Comparison of ENCODE assay signal across 27 mouse cellular contexts in the genomic region with DNA sequence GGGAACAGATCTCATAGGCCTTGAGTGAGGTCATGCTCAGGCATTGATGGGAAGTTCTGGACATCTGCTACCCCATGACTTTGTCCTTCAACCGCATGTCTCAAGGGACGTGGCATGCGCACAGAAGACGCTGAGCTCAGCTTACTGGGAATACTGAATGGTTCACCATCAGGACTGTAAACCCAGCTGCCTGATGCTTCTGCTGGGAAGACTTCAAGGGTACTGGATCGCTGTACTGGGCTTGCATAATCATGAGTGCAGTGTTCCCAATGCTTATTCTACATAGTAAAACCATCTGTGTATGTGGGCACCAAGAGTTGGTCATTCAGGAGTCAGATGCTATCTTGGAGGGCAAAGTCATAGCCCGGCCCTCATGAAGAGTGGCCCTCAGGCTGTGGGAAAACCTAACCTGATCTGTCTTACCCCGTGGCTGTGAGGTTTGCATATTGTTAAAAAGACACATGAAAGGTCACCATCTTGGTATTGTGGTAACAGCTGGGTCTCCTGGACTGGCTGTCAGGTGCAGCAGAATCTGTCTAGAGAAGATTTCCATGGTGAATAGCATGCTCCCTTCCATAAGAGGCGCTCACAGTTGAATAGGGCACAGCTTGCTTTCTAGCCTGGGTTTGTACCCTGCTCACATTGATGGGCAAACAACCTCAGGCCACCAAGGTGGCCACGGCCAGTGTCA.
DNase-seq lines count a peak whose midpoint lies in the region; ATAC-seq and TF ChIP-seq lines count a peak whose summit lies in the region.
"Had no signal": no experiment of that assay in that cellular context is flagged by ENCODE, and none has a peak within 500 bp of the region (broad histone marks: within the 10 kb centered on the region; RNA-seq: fewer than 3 reads in every experiment).

No protein-coding gene starts in this region.

- DNase-seq in frontal cortex, postnatal 10 days (ENCODE audit: low spot score in 2 of 2), result no peak
- no peak for DNase-seq in liver, postnatal 0 days
- DNase-seq in liver (no peak), CH12.LX (ENCODE audit: extremely low read depth) (peak; percentile 45)
- no peak for DNase-seq in kidney, postnatal 4 days
- DNase-seq: adrenal gland, postnatal 10 days; adrenal gland, postnatal 36 days; cerebellum, adult 18-20 months; cerebellum, adult 9-10 months; cerebellum, postnatal 14 days; forebrain, postnatal 0 days; gastrocnemius, postnatal 10 days; gastrocnemius, postnatal 36 days; heart, postnatal 10 days; heart, postnatal 36 days had no signal

- TF ChIP-seq CTCF in liver, postnatal 0 days (IDR thresholded peaks at IDR 0.05; ENCODE audit: low read depth), result no peak
- no peak for TF ChIP-seq CTCF in CH12.LX (conservative IDR thresholded peaks at IDR 0.05 in 1 of 2, IDR thresholded peaks at IDR 0.05 in 1 of 2; ENCODE audit: low read depth in 2 of 2, low read length in 2 of 2)

- H3K4me2 ChIP-seq in liver, postnatal 0 days (ENCODE audit: low read depth, low read length), result peak overlapping the region; percentile 23; the same call in 1 of the 2 replicates
- H3K4me2 ChIP-seq in CH12.LX (ENCODE audit: insufficient read depth, low read depth, poor library complexity, severe bottlenecking), result no peak overlapping the region
- H3K4me2 ChIP-seq in forebrain, embryonic 12.5 days, result no peak overlapping the region
- H3K4me2 ChIP-seq: heart, embryonic 12.5 days; heart, embryonic 15.5 days; hindbrain, embryonic 13.5 days had no signal

- H3K4me3 ChIP-seq in liver, postnatal 0 days (ENCODE audit: low read depth, low read length), result no peak overlapping the region
- peak overlapping the region in 1 of 3 experiments; percentile 17 for H3K4me3 ChIP-seq in CH12.LX (replicated peaks in 1 of 3; ENCODE audit: low read depth in 2 of 3, low read length in 2 of 3, poor library complexity in 1 of 3)
- H3K4me3 ChIP-seq in brown adipose tissue, adult 24 weeks (ENCODE audit: insufficient read depth, low read depth, low read length), result no peak overlapping the region
- H3K4me3 ChIP-seq in forebrain, embryonic 12.5 days (replicated peaks), result no peak overlapping the region
- H3K4me3 ChIP-seq: forebrain, embryonic 10.5 days; heart, embryonic 12.5 days; heart, embryonic 15.5 days; hindbrain, embryonic 10.5 days; hindbrain, embryonic 13.5 days had no signal

- peak overlapping the region; percentile 67 for H3K27ac ChIP-seq in liver, postnatal 0 days (ENCODE audit: low read depth)
- H3K27ac ChIP-seq in CH12.LX (ENCODE audit: insufficient read depth, low read depth), result peak overlapping the region; percentile 66
- H3K27ac ChIP-seq in brown adipose tissue, adult 24 weeks (replicated peaks; ENCODE audit: low read depth, low read length), result peak overlapping the region; percentile 8; the same call in 1 of the 2 replicates
- no peak overlapping the region for H3K27ac ChIP-seq in forebrain, embryonic 12.5 days
- H3K27ac ChIP-seq: forebrain, embryonic 10.5 days; heart, embryonic 15.5 days; hindbrain, embryonic 10.5 days; hindbrain, embryonic 13.5 days had no signal

- no peak for TF ChIP-seq POLR2A in CH12.LX (IDR thresholded peaks at IDR 0.05; ENCODE audit: low read depth, low read length)

- TF ChIP-seq EP300 in liver, postnatal 0 days (IDR thresholded peaks at IDR 0.05; ENCODE audit: low read depth), result no peak
- no peak; the same call in 1 of the 2 replicates for TF ChIP-seq EP300 in CH12.LX (IDR thresholded peaks at IDR 0.05; ENCODE audit: low read length)

- peaks cover 56% of the 10 kb centered on the region for H3K36me3 ChIP-seq in liver, postnatal 0 days (replicated peaks; ENCODE audit: insufficient read depth, low read length)
- peaks cover 6 to 39% of the 10 kb centered on the region in 2 experiments for H3K36me3 ChIP-seq in CH12.LX (replicated peaks in 1 of 2; ENCODE audit: control insufficient read depth in 1 of 2, insufficient read depth in 1 of 2, low read length in 1 of 2)
- no peaks in the 10 kb centered on the region for H3K36me3 ChIP-seq in forebrain, embryonic 12.5 days (replicated peaks)
- H3K36me3 ChIP-seq: forebrain, embryonic 10.5 days; G1E; hindbrain, embryonic 13.5 days had no signal

- peaks cover 7% of the 10 kb centered on the region; the same call in 1 of the 2 replicates for H3K4me1 ChIP-seq in liver, postnatal 0 days (ENCODE audit: insufficient read depth)
- H3K4me1 ChIP-seq in CH12.LX (ENCODE audit: control insufficient read depth in 1 of 2, insufficient read depth in 2 of 2), result peaks cover 42 to 78% of the 10 kb centered on the region in 2 experiments
- H3K4me1 ChIP-seq in brown adipose tissue, adult 24 weeks (ENCODE audit: control insufficient read depth, insufficient read depth, insufficient read length, low read length), result peaks cover 4% of the 10 kb centered on the region; the same call in 1 of the 2 replicates
- H3K4me1 ChIP-seq in forebrain, embryonic 12.5 days, result no peaks in the 10 kb centered on the region
- H3K4me1 ChIP-seq: hindbrain, embryonic 13.5 days had no signal

- ATAC-seq in frontal cortex, adult (ENCODE audit: low TSS enrichment), result peak; percentile 64
- ATAC-seq in liver, postnatal 0 days, result no peak
- no peak for ATAC-seq in forebrain, embryonic 12.5 days (ENCODE audit: low FRiP score)
- ATAC-seq: forebrain, embryonic 14.5 days; forebrain, postnatal 0 days; hindbrain, embryonic 16.5 days; Patski had no signal

- H3K9me3 ChIP-seq in liver, postnatal 0 days (ENCODE audit: low read length), result no peaks in the 10 kb centered on the region
- H3K9me3 ChIP-seq in CH12.LX (replicated peaks; ENCODE audit: low read length), result no peaks in the 10 kb centered on the region
- H3K9me3 ChIP-seq in forebrain, embryonic 12.5 days, result no peaks in the 10 kb centered on the region
- H3K9me3 ChIP-seq: forebrain, embryonic 10.5 days; G1E; heart, embryonic 12.5 days; heart, embryonic 15.5 days; hindbrain, embryonic 10.5 days; hindbrain, embryonic 13.5 days had no signal

- 77% methylated on average over 9 of the region's 9 CpGs for WGBS in liver, postnatal 0 days (ENCODE audit: insufficient replicate concordance)
- 90% methylated on average over 9 of the region's 9 CpGs for WGBS in forebrain, embryonic 12.5 days

- TF ChIP-seq RAD21 in CH12.LX (IDR thresholded peaks at IDR 0.05; ENCODE audit: low read depth, low read length), result no peak

- no peaks in the 10 kb centered on the region for H3K27me3 ChIP-seq in liver, postnatal 0 days (ENCODE audit: insufficient read depth, low read length)
- no peaks in the 10 kb centered on the region for H3K27me3 ChIP-seq in CH12.LX (replicated peaks)
- H3K27me3 ChIP-seq in forebrain, embryonic 12.5 days, result no peaks in the 10 kb centered on the region
- H3K27me3 ChIP-seq: heart, embryonic 12.5 days; heart, embryonic 15.5 days; hindbrain, embryonic 13.5 days; Patski had no signal

- no peak overlapping the region for H3K9ac ChIP-seq in liver, postnatal 0 days (replicated peaks)
- H3K9ac ChIP-seq in CH12.LX (ENCODE audit: insufficient read depth, low read depth), result no peak overlapping the region
- no peak overlapping the region for H3K9ac ChIP-seq in forebrain, embryonic 12.5 days
- H3K9ac ChIP-seq: forebrain, postnatal 0 days; heart, embryonic 12.5 days; heart, embryonic 15.5 days; hindbrain, embryonic 13.5 days had no signal

- in situ Hi-C loops in CH12.LX (cut with MboI; ENCODE audit: low pct_ligation_motif_present, low pct_unique_long_range_greater_than_20kb, low sequenced_read_pairs), result no loop called here

- dilution Hi-C loops in CH12.LX (cut with MboI; ENCODE audit: extremely low pct_ligation_motif_present, extremely low pct_unique_long_range_greater_than_20kb, low sequenced_read_pairs), result no loop called here

- no peaks in the 10 kb centered on the region for H3K79me2 ChIP-seq in CH12.LX (replicated peaks; ENCODE audit: control insufficient read depth, extremely low read depth, insufficient read depth, poor library complexity, severe bottlenecking)

TF ChIP-seq in CH12.LX, 34 proteins besides CTCF, POLR2A, EP300 and RAD21:
- TF ChIP-seq TCF12 (IDR thresholded peaks at IDR 0.05; ENCODE audit: low read depth, low read length) (peak; percentile 71), CHD2 (IDR thresholded peaks at IDR 0.05; ENCODE audit: low read length) (no peak), JUND (conservative IDR thresholded peaks at IDR 0.05; ENCODE audit: low read depth, low read length) (no peak), ZKSCAN1 (IDR thresholded peaks at IDR 0.05; ENCODE audit: borderline replicate concordance, low read depth, low read length) (no peak), ETS1 (conservative IDR thresholded peaks at IDR 0.05; ENCODE audit: low read depth, low read length) (peak; percentile 75), MAX (IDR thresholded peaks at IDR 0.05; ENCODE audit: low read length) (0 out of 2 replicates have a peak, but pooled peaks have one; percentile 25), BHLHE40 (IDR thresholded peaks at IDR 0.05; ENCODE audit: low read depth, low read length) (peak; percentile 68)
